Mouse (Mus musculus) liver, adult 2 months (tissue): ENCODE data around the gene Hras.

Source experiments
- CTCF ChIP-seq: fragments of 200-500 bp; IDR thresholded peaks from 2 replicates; pipeline ENCODE4 v1.5.1; 2011; ENCODE audit warnings: low read depth, low read length, control low read depth
- POLR2A ChIP-seq: fragments of 200-500 bp; IDR thresholded peaks from 2 replicates; pipeline ENCODE4 v1.6.1; 2011; ENCODE audit warnings: low read length, control low read depth; ENCODE audit not compliant: insufficient read depth; ENCODE audit errors: extremely low read depth

DNA sequence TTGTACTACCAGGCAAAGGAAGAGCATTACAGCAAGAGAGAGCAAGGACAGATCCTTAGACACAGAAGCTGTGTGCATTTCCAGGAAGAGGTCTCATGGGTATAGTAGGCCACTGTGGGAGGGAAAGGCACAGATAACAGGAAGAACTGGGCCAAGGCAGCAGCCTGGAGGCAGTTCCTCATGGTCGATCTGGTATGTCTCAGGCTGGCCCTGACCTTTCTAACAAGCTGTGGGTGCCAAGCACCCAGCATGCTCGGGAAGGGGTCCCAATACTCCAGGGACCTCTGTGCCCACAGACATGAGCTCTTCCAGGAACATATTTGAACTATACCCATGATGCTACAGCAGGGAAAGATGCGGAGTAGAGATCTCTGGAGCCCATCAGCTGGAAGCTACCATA, 10.7 kb upstream of the Hras start:
- TF ChIP-seq CTCF (no peak), POLR2A (no peak)
